Mouse (Mus musculus) heart, embryonic 11.5 days (tissue): Measurements from ENCODE around the gene Ccr2. TPM values are rescaled to one million over a fixed set of nuclear protein-coding genes. Genes with fewer than 3 reads are reported as not detected.

ENCODE experiments used
- ATAC-seq: fragments of 200-750 bp; cut with Nextera tagmentation; replicated peaks from 2 replicates; pipeline ENCODE4 v1.8.0; 2017; ENCODE audit warnings: moderate library complexity; ENCODE audit not compliant: insufficient number of reproducible peaks, low FRiP score, low TSS enrichment
- H3K27ac ChIP-seq: fragments of 300-500 bp; sonication (generic); 2 replicates; pipeline ENCODE4 v1.5.1; 2014; ENCODE audit warnings: mild to moderate bottlenecking, low read depth, low read length
- H3K27me3 ChIP-seq: fragments of 300-500 bp; sonication (generic); 2 replicates; pipeline ENCODE4 v1.6.1; 2014; ENCODE audit warnings: mild to moderate bottlenecking, low read length, mixed read lengths; ENCODE audit not compliant: control insufficient read depth, insufficient read depth
- H3K36me3 ChIP-seq: fragments of 300-500 bp; sonication (generic); 2 replicates; pipeline ENCODE4 v1.6.1; 2014; ENCODE audit warnings: mild to moderate bottlenecking, low read length, moderate library complexity, mixed read lengths; ENCODE audit not compliant: control insufficient read depth, insufficient read depth
- H3K4me1 ChIP-seq: fragments of 300-500 bp; sonication (generic); 2 replicates; pipeline ENCODE4 v1.6.1; 2014; ENCODE audit warnings: low read length; ENCODE audit not compliant: control insufficient read depth, insufficient read depth
- H3K4me2 ChIP-seq: fragments of 300-500 bp; sonication (generic); 2 replicates; pipeline ENCODE4 v1.6.1; 2014; ENCODE audit warnings: mild to moderate bottlenecking, moderate library complexity
- H3K4me3 ChIP-seq: fragments of 300-500 bp; sonication (generic); 2 replicates; pipeline ENCODE4 v1.5.1; 2014; ENCODE audit warnings: low read depth, low read length
- H3K9ac ChIP-seq: fragments of 300-500 bp; sonication (generic); 2 replicates; pipeline ENCODE4 v1.6.1; 2014; ENCODE audit warnings: mild to moderate bottlenecking, low read depth, low read length, moderate library complexity
- H3K9me3 ChIP-seq: fragments of 300-500 bp; sonication (generic); replicated peaks from 2 replicates; pipeline ENCODE4 v1.6.1; 2016; ENCODE audit warnings: low read length; ENCODE audit not compliant: control insufficient read depth
- WGBS: fragments of 180-500 bp; shearing (Covaris S2); extraction: QIAGEN DNeasy Blood & Tissue Kit; methylation state at CpG from one replicate; pipeline ENCODE4 v1.1.7; 2014; ENCODE audit not compliant: insufficient replicate concordance; 5-methylcytosine and 5-hydroxymethylcytosine counted together
- polyA plus RNA-seq: library from polyadenylated mRNA; unstranded; fragments of >200 nt; fragmentation: Nextera tagmentation; extraction: Ambion mirVana; gene quantifications from 2 replicates; pipeline ENCODE4 v1.2.1, GENCODE M21; 2014

Gene Ccr2
- polyA plus RNA-seq, 1 experiment from 2014 or later = 0.39 TPM

- ATAC-seq = no peak
- no peaks in the 10 kb centered on the region for H3K36me3 ChIP-seq
- no peak overlapping the region for H3K27ac ChIP-seq
- no peak overlapping the region for H3K9ac ChIP-seq
- no peaks in the 10 kb centered on the region for H3K4me1 ChIP-seq
- no peak overlapping the region for H3K4me3 ChIP-seq
- 76% methylated on average over 1 of the region's 1 CpGs for WGBS
- no peaks in the 10 kb centered on the region for H3K27me3 ChIP-seq
- no peak overlapping the region for H3K4me2 ChIP-seq
- no peaks in the 10 kb centered on the region for H3K9me3 ChIP-seq
These were observed 10.2 kb downstream of the Ccr2 start for GRCm38 (mm10) chr9:124111997-124112396.

GRCm38 (mm10) chr9:124112591-124113239, 11.0 kb downstream of the Ccr2 start:
- no peak overlapping the region for H3K27ac ChIP-seq
- H3K4me1 ChIP-seq = no peaks in the 10 kb centered on the region
- ATAC-seq = no peak

GRCm38 (mm10) chr9:124113777-124114176, 12.0 kb downstream of the Ccr2 start:
- no peak for ATAC-seq
- no peaks in the 10 kb centered on the region for H3K27me3 ChIP-seq
- no peak overlapping the region for H3K9ac ChIP-seq
- no peaks in the 10 kb centered on the region for H3K4me1 ChIP-seq
- H3K9me3 ChIP-seq = no peaks in the 10 kb centered on the region
- H3K4me3 ChIP-seq = no peak overlapping the region
- no peak overlapping the region for H3K27ac ChIP-seq
- H3K4me2 ChIP-seq = no peak overlapping the region
- no peaks in the 10 kb centered on the region for H3K36me3 ChIP-seq
- 82% methylated on average over 1 of the region's 1 CpGs for WGBS

More at GRCm38 (mm10) chr9:124112591-124113239, 11.0 kb downstream of the Ccr2 start:
- H3K4me3 ChIP-seq = no peak overlapping the region
- no peak overlapping the region for H3K4me2 ChIP-seq
- H3K27me3 ChIP-seq = no peaks in the 10 kb centered on the region
- no peaks in the 10 kb centered on the region for H3K9me3 ChIP-seq
- 67% methylated on average over 1 of the region's 1 CpGs for WGBS
- H3K9ac ChIP-seq = no peak overlapping the region
- H3K36me3 ChIP-seq = no peaks in the 10 kb centered on the region

GRCm38 (mm10) chr9:124118489-124118888, 16.7 kb downstream of the Ccr2 start:
- no peak overlapping the region for H3K27ac ChIP-seq
- WGBS = 96% methylated on average over 1 of the region's 1 CpGs
- H3K9ac ChIP-seq = no peak overlapping the region
- H3K36me3 ChIP-seq = no peaks in the 10 kb centered on the region
- no peak overlapping the region for H3K4me2 ChIP-seq
- no peaks in the 10 kb centered on the region for H3K4me1 ChIP-seq
- H3K27me3 ChIP-seq = no peaks in the 10 kb centered on the region
- no peaks in the 10 kb centered on the region for H3K9me3 ChIP-seq
- no peak overlapping the region for H3K4me3 ChIP-seq
- ATAC-seq = no peak

GRCm38 (mm10) chr9:124121387-124122184, 19.8 kb downstream of the Ccr2 start, which contains the start of gene Ccr5:
Gene Ccr5, plus strand, starts transcription at chr9:124121543.
- 62% methylated on average over 3 of the region's 3 CpGs for WGBS
- H3K9me3 ChIP-seq = no peaks in the 10 kb centered on the region
- H3K4me2 ChIP-seq = no peak within 1 kb of the TSS
- H3K4me1 ChIP-seq = 0 out of 2 replicates have a peak, but pooled peaks cover 3% of the 10 kb centered on the region
- H3K27me3 ChIP-seq = no peaks in the 10 kb centered on the region
- no peaks in the 10 kb centered on the region for H3K36me3 ChIP-seq
- H3K27ac ChIP-seq = no peak within 1 kb of the TSS
- no peak within 1 kb of the TSS for H3K4me3 ChIP-seq
- no peak for ATAC-seq
- H3K9ac ChIP-seq = no peak within 1 kb of the TSS

- Histone ChIP-seq H3K9ac (no peak overlapping the region), H3K27me3 (no peaks in the 10 kb centered on the region)
- WGBS = 82% methylated on average over 11 of the region's 11 CpGs
These were observed 23.8 kb downstream of the Ccr2 start for GRCm38 (mm10) chr9:124125576-124125975.

GRCm38 (mm10) chr9:124126373-124126772, 24.6 kb downstream of the Ccr2 start:
- no peak overlapping the region for H3K27ac ChIP-seq
- no peaks in the 10 kb centered on the region for H3K9me3 ChIP-seq
- H3K9ac ChIP-seq = no peak overlapping the region
- WGBS = 18% methylated on average over 5 of the region's 5 CpGs
- H3K4me3 ChIP-seq = no peak overlapping the region
- no peak for ATAC-seq
- 0 out of 2 replicates have a peak, but pooled peaks cover 3% of the 10 kb centered on the region for H3K4me1 ChIP-seq
- H3K4me2 ChIP-seq = no peak overlapping the region
- no peaks in the 10 kb centered on the region for H3K27me3 ChIP-seq
- no peaks in the 10 kb centered on the region for H3K36me3 ChIP-seq

More at GRCm38 (mm10) chr9:124125576-124125975, 23.8 kb downstream of the Ccr2 start:
- ATAC-seq = no peak
- Histone ChIP-seq H3K27ac (no peak overlapping the region), H3K4me3 (no peak overlapping the region), H3K9me3 (no peaks in the 10 kb centered on the region), H3K4me1 (0 out of 2 replicates have a peak, but pooled peaks cover 3% of the 10 kb centered on the region), H3K36me3 (no peaks in the 10 kb centered on the region), H3K4me2 (no peak overlapping the region)

- H3K9me3 ChIP-seq = no peaks in the 10 kb centered on the region
- H3K9ac ChIP-seq = no peak overlapping the region
- no peaks in the 10 kb centered on the region for H3K27me3 ChIP-seq
- 0 out of 2 replicates have a peak, but pooled peaks cover 3% of the 10 kb centered on the region for H3K4me1 ChIP-seq
- WGBS = 29% methylated on average over 4 of the region's 4 CpGs
- no peaks in the 10 kb centered on the region for H3K36me3 ChIP-seq
- no peak overlapping the region for H3K27ac ChIP-seq
- no peak overlapping the region for H3K4me2 ChIP-seq
- no peak for ATAC-seq
- H3K4me3 ChIP-seq = no peak overlapping the region
These were observed 25.7 kb downstream of the Ccr2 start for GRCm38 (mm10) chr9:124127412-124127811.
